Mouse (Mus musculus) testis, adult 2 months (tissue): ENCODE results near the gene Kcnq1. TPM values are rescaled to one million over a fixed set of nuclear protein-coding genes. Genes with fewer than 3 reads are reported as not detected.
A peak's percentile ranks its signal among the peaks of the same experiment; 100 is the strongest.

Experiments used
- H3K27ac ChIP-seq: fragments of 200-500 bp; 2 replicates; pipeline ENCODE4 v1.5.1; 2012; ENCODE audit warnings: low read depth, low read length; ENCODE audit not compliant: control insufficient read depth, insufficient read depth
- H3K27me3 ChIP-seq: fragments of 200-500 bp; 2 replicates; pipeline ENCODE4 v1.6.1; 2012; ENCODE audit warnings: mild to moderate bottlenecking, low read length, moderate library complexity; ENCODE audit not compliant: control insufficient read depth, insufficient read depth
- H3K36me3 ChIP-seq: fragments of 200-500 bp; 2 replicates; pipeline ENCODE4 v1.6.1; 2012; ENCODE audit warnings: mild to moderate bottlenecking, low read length; ENCODE audit not compliant: control insufficient read depth, insufficient read depth
- H3K4me1 ChIP-seq: fragments of 200-500 bp; 2 replicates; pipeline ENCODE4 v1.6.1; 2012; ENCODE audit warnings: low read length; ENCODE audit not compliant: control insufficient read depth, insufficient read depth
- H3K4me3 ChIP-seq: fragments of 200-500 bp; 2 replicates; pipeline ENCODE4 v1.5.1; 2012; ENCODE audit warnings: low read depth, mild to moderate bottlenecking, low read length, moderate library complexity, mixed read lengths; ENCODE audit not compliant: control insufficient read depth
- CTCF ChIP-seq: fragments of 200-500 bp; IDR thresholded peaks from 2 replicates; pipeline ENCODE4 v1.5.1; 2012; ENCODE audit warnings: low read depth, mild to moderate bottlenecking, inconsistent platforms, low read length, moderate library complexity; ENCODE audit not compliant: control insufficient read depth, insufficient read depth, insufficient replicate concordance
- POLR2A ChIP-seq: fragments of 200-500 bp; IDR thresholded peaks from 2 replicates; pipeline ENCODE4 v1.6.1; 2012; ENCODE audit warnings: low read depth, mild to moderate bottlenecking, inconsistent platforms, low read length, moderate library complexity; ENCODE audit not compliant: control insufficient read depth
- polyA plus RNA-seq: library from polyadenylated mRNA; depleted of rRNA; stranded (reverse); fragments of >200 nt; gene quantifications from 2 replicates; pipeline ENCODE4 v1.2.3, GENCODE M21; 2012

Kcnq1 gene
- polyA plus RNA-seq, 1 experiment = 1.6 TPM

DNA sequence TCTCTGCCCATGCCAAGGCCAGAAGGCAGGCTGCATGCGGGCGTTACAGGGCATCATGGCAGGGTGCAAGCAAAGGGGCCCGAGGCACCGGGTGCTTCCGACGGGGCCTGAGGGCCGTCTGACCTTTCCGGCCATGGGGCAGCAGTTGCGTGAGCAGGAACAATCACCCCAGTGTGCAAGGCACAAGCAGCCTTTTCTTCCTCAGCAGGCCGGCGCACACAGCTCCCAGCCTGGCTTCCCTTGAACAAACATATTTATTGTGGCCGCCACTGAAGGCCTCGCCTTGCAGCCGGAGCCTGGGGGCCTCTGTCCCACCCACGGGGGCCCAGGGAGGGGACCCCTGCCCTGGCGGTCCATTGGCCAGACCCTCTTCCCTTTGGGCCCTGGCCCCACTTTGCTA, 218.9 kb downstream of the Kcnq1 start:
- Histone ChIP-seq H3K27me3 (no peaks in the 10 kb centered on the region), H3K4me1 (no peaks in the 10 kb centered on the region), H3K27ac (no peak overlapping the region), H3K36me3 (no peaks in the 10 kb centered on the region), H3K4me3 (no peak overlapping the region)
- no peak for TF ChIP-seq CTCF
- TF ChIP-seq POLR2A = no peak

DNA sequence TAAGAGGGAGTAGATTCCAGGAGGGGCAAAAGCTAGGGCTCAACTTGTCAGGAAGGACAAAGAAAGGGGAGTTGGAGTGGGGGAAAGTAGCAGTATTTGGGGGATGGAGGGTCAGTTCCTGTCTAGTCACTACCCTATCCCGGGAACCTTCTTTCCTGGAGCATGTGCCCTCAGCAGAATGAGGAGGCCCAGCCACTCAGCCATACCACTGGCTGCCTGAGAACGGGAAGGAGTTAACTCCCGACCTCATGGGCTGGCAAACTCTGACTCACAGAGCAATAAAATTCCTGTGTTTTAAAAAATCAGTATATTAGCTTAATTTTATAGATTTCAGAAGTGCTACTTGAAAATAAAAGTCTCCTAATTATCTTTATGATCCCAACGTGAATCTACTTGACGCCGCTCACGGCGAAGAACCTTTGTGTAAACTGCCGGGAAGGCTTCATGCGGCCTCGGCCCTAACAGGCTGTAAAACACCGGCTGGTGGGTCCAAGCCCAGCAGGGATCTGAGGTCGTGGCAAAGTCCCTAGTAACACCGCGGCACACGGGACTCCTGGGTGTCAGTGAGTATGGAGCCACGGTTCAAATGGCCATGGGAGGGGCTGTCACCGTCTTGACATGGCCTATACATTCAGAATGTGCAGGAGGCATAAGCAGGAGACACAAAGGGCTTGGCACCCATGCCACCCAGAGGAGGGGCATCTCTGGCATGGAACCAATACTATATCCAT, 222.2 kb downstream of the Kcnq1 start:
- H3K27me3 ChIP-seq = no peaks in the 10 kb centered on the region
- no peaks in the 10 kb centered on the region for H3K4me1 ChIP-seq
- H3K36me3 ChIP-seq = no peaks in the 10 kb centered on the region
- H3K4me3 ChIP-seq = no peak overlapping the region
- no peak overlapping the region for H3K27ac ChIP-seq
- no peak for TF ChIP-seq CTCF

DNA sequence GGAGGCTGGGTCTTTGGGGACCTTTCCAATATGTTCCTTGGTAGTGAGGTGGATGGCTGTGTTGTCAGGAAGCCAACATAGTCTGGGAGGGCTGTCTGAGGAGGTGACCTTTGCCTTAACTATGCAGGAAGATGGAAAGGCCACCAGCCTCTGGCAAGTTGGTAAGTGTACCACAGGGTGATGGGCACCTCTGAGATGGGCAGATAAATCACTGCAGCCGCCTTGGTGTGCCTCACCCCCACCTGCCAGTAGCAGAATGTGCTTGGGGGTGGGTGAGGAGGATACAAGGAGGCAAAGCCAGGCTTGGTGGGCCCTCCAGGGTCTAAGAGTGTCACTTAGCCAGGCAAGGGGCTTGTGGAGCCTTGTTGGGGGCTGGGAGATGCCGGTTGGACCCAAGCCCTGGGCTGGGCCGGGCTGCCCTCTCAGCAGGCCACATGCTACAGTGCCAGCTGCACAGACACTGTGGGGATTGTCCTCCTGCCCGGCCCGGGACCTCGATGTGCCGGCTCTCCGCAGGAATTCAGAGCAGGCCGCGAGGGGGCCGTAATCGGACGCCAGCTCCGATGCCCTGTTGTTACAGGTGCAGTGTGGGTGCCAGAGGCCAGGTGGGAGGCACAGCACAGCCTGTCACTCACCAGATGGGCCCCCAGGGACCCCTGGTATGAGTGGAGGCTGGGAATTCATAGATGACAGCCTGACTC, 223.1 kb downstream of the Kcnq1 start:
- H3K27me3 ChIP-seq = no peaks in the 10 kb centered on the region
- peak overlapping the region; percentile 76 for H3K4me3 ChIP-seq
- no peaks in the 10 kb centered on the region for H3K4me1 ChIP-seq
- H3K36me3 ChIP-seq = no peaks in the 10 kb centered on the region
- TF ChIP-seq CTCF (no peak), POLR2A (no peak)
- H3K27ac ChIP-seq = no peak overlapping the region

DNA sequence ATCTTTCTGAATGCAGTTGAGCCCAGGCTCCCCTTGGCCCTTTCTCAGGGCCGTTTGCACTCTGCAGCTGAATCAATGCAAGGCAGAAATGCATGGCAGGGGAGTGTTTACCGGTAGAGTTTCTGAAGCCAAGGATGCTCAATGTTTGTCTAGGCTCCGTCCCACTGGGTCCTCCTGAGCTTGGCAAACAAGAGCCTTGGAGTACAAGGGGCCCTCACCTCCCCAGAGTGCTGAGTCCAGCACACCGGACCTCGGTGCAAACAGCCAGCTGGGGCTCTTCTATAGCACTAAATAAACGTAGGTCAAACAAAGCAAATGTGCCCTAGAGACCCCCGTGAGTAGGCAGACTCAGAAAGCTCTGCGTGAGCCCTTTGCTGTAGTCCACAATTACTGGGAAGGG, 226.9 kb downstream of the Kcnq1 start:
- Histone ChIP-seq H3K27ac (no peak overlapping the region), H3K4me3 (peak overlapping the region; percentile 60; the same call in 1 of the 2 replicates), H3K4me1 (no peaks in the 10 kb centered on the region; the same call in 1 of the 2 replicates), H3K27me3 (no peaks in the 10 kb centered on the region), H3K36me3 (no peaks in the 10 kb centered on the region)
- TF ChIP-seq CTCF = no peak
- no peak for TF ChIP-seq POLR2A

DNA sequence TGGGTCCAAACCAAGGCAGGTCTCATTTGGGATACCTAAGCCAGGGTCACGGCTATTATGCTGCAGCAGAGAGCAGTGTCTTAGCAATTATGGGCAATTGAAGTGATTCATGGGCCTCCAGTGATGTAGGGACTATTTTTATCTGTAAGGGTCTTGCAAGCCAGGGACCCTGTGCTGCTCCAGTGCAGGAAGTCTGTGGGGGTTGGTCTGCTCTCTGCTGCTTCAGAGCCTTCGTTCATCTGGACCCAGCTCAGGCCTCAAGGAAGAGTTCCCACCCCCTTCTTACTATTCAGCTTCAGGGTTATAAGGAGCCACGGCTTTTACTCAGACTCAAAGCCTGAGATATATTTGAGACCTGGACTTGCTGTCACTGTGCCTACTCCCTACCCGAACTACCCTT, 227.4 kb downstream of the Kcnq1 start:
- H3K27ac ChIP-seq = no peak overlapping the region
- TF ChIP-seq POLR2A = no peak
- no peak for TF ChIP-seq CTCF
- no peaks in the 10 kb centered on the region; the same call in 1 of the 2 replicates for H3K4me1 ChIP-seq
- no peaks in the 10 kb centered on the region for H3K27me3 ChIP-seq
- H3K36me3 ChIP-seq = no peaks in the 10 kb centered on the region
- no peak overlapping the region for H3K4me3 ChIP-seq

DNA sequence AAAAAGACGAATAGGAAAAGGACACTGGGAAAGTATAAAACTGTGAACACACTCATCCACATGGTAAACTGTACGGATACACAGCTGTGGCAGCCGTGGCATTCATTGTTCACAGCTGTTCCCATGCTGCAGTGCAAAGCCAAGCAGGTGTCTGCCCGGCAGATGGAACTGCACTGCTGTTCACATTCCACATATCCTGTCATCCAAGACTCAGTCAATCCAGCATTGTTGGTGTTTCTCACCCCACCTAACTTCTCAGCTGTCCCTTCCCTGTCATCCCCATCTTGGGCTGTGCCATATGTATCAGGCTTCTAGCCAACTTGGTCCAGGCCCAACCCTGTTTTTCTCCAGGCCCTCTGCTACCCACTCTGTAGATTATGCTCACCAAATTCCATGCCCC, 232.5 kb downstream of the Kcnq1 start:
- no peaks in the 10 kb centered on the region for H3K27me3 ChIP-seq

DNA sequence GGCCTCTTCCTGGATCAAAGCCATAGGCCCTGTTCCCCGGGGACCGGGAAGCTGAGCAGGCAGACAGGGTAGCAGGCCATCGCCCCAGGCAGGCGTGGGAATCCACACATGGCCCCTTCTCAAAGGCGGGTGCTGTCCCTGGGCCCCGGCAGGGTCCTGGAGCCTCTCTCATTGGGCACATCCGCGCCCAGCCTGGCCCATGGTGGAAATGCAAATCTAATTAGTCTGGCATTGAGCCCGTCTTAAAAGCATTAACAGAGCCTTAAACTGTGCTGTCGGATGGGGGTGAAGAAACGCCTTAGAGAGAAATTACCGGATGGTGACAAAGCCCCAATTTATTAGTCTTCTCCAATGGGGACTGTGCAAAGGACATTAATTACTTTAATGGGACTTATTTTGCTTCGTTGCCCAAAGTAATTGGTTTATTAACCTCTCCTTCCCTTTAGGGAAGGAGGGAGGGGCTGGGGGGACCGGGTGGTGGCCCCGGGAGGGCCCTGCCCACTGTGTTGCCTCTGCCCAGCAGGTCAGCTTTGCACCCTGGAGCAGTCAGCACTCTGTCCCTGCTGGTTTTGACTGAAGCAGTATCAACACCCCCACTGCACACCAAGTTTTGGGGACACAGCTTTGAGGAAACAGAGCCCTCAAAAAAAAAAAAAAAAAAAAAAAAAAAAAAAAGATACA, 234.6 kb downstream of the Kcnq1 start:
- Histone ChIP-seq H3K36me3 (no peaks in the 10 kb centered on the region), H3K27me3 (no peaks in the 10 kb centered on the region), H3K27ac (no peak overlapping the region), H3K4me1 (no peaks in the 10 kb centered on the region; the same call in 1 of the 2 replicates), H3K4me3 (no peak overlapping the region)
- TF ChIP-seq POLR2A = no peak
- TF ChIP-seq CTCF = no peak

More for the DNA sequence above, 232.5 kb downstream of the Kcnq1 start:
- H3K4me1 ChIP-seq = no peaks in the 10 kb centered on the region; the same call in 1 of the 2 replicates
- H3K27ac ChIP-seq = no peak overlapping the region
- no peak for TF ChIP-seq CTCF
- no peak for TF ChIP-seq POLR2A
- H3K4me3 ChIP-seq = no peak overlapping the region
- no peaks in the 10 kb centered on the region for H3K36me3 ChIP-seq
